Mouse (Mus musculus): ENCODE results near the gene Rundc1. TPM values are rescaled to one million over a fixed set of nuclear protein-coding genes. Genes with fewer than 3 reads are reported as not detected.
"Not testable (repeated sequence)": the region's sequence is repeated elsewhere in the genome, so short reads cannot be mapped to it uniquely, and the experiment has no call there.

The Rundc1 gene
- polyA plus RNA-seq, 1 experiment from 2014 or later: 29.0 TPM

GRCm38 (mm10) chr11:101459716-101460115 lies 34.8 kb downstream of the Rundc1 start:
- ATAC-seq (ENCODE audit: low FRiP score): no peak
- H3K4me2 ChIP-seq: no peak overlapping the region
- H3K27me3 ChIP-seq (replicated peaks): no peaks in the 10 kb centered on the region
- H3K27ac ChIP-seq (replicated peaks): no peak overlapping the region
- no peak overlapping the region for H3K4me3 ChIP-seq (replicated peaks)
- peaks cover 59% of the 10 kb centered on the region for H3K36me3 ChIP-seq
- WGBS: 48% methylated on average over 6 of the region's 6 CpGs
- H3K9me3 ChIP-seq (replicated peaks): no peaks in the 10 kb centered on the region
- H3K4me1 ChIP-seq: peaks cover 26% of the 10 kb centered on the region
- no peak overlapping the region for H3K9ac ChIP-seq (replicated peaks)

GRCm38 (mm10) chr11:101460321-101460720 lies 35.4 kb downstream of the Rundc1 start:
- Histone ChIP-seq H3K27me3 (replicated peaks) (no peaks in the 10 kb centered on the region), H3K9me3 (replicated peaks) (no peaks in the 10 kb centered on the region), H3K4me1 (peaks cover 30% of the 10 kb centered on the region), H3K9ac (replicated peaks) (no peak overlapping the region), H3K36me3 (peaks cover 59% of the 10 kb centered on the region), H3K27ac (replicated peaks) (no peak overlapping the region), H3K4me3 (replicated peaks) (no peak overlapping the region), H3K4me2 (no peak overlapping the region)
- 90% methylated on average over 15 of the region's 15 CpGs for WGBS
- no peak for ATAC-seq (ENCODE audit: low FRiP score)

GRCm38 (mm10) chr11:101462141-101462540 lies 37.3 kb downstream of the Rundc1 start:
- Histone ChIP-seq H3K36me3 (peaks cover 55% of the 10 kb centered on the region), H3K9me3 (replicated peaks) (no peaks in the 10 kb centered on the region), H3K9ac (replicated peaks) (no peak overlapping the region), H3K4me3 (replicated peaks) (no peak overlapping the region), H3K27me3 (replicated peaks) (no peaks in the 10 kb centered on the region), H3K27ac (replicated peaks) (no peak overlapping the region), H3K4me1 (peaks cover 41% of the 10 kb centered on the region), H3K4me2 (no peak overlapping the region)
- no peak for ATAC-seq (ENCODE audit: low FRiP score)
- WGBS: 63% methylated on average over 14 of the region's 14 CpGs

GRCm38 (mm10) chr11:101462583-101463440 lies 37.9 kb downstream of the Rundc1 start:
- peak overlapping the region; percentile 82 for H3K4me2 ChIP-seq
- H3K9ac ChIP-seq (replicated peaks): peak overlapping the region; percentile 97; the same call in 1 of the 2 replicates
- peaks cover 47% of the 10 kb centered on the region for H3K4me1 ChIP-seq
- 30% methylated on average over 13 of the region's 13 CpGs for WGBS
- no peak for ATAC-seq (ENCODE audit: low FRiP score)
- peaks cover 49% of the 10 kb centered on the region for H3K36me3 ChIP-seq
- H3K27me3 ChIP-seq (replicated peaks): no peaks in the 10 kb centered on the region
- H3K27ac ChIP-seq (replicated peaks): no peak overlapping the region
- H3K9me3 ChIP-seq (replicated peaks): no peaks in the 10 kb centered on the region
- peak overlapping the region; percentile 96 for H3K4me3 ChIP-seq (replicated peaks)

- WGBS: 12% methylated on average over 12 of the region's 12 CpGs
- Histone ChIP-seq H3K27ac (replicated peaks) (peak within 1 kb of the TSS; percentile 92), H3K4me3 (replicated peaks) (peak within 1 kb of the TSS; percentile 96), H3K4me2 (peak within 1 kb of the TSS; percentile 82), H3K9me3 (replicated peaks) (no peaks in the 10 kb centered on the region), H3K27me3 (replicated peaks) (no peaks in the 10 kb centered on the region), H3K36me3 (peaks cover 34% of the 10 kb centered on the region), H3K9ac (replicated peaks) (peak within 1 kb of the TSS; percentile 97), H3K4me1 (peaks cover 56% of the 10 kb centered on the region)
- ATAC-seq (ENCODE audit: low FRiP score): no peak
Observed at GRCm38 (mm10) chr11:101464211-101465100, 39.6 kb downstream of the Rundc1 start, which contains the start of gene Rnd2. Gene Rnd2 (plus strand): TSS chr11:101464999.

GRCm38 (mm10) chr11:101465101-101465868 lies 40.4 kb downstream of the Rundc1 start:
- H3K36me3 ChIP-seq: peaks cover 28% of the 10 kb centered on the region

GRCm38 (mm10) chr11:101465869-101466551 lies 41.1 kb downstream of the Rundc1 start, which contains the start of gene Vat1:
Gene Vat1 (minus strand): TSS chr11:101466230.
- Histone ChIP-seq H3K4me1 (peaks cover 62% of the 10 kb centered on the region), H3K27me3 (replicated peaks) (no peaks in the 10 kb centered on the region), H3K36me3 (peaks cover 29% of the 10 kb centered on the region), H3K9ac (replicated peaks) (peak within 1 kb of the TSS; percentile 97), H3K9me3 (replicated peaks) (no peaks in the 10 kb centered on the region), H3K27ac (replicated peaks) (peak within 1 kb of the TSS; percentile 92), H3K4me2 (peak within 1 kb of the TSS; percentile 82), H3K4me3 (replicated peaks) (peak within 1 kb of the TSS; percentile 96)
- ATAC-seq (ENCODE audit: low FRiP score): peak; percentile 79
- 2% methylated on average over 60 of the region's 60 CpGs for WGBS

More at GRCm38 (mm10) chr11:101465101-101465868, 40.4 kb downstream of the Rundc1 start:
- Histone ChIP-seq H3K9ac (replicated peaks) (peak overlapping the region; percentile 97), H3K27ac (replicated peaks) (peak overlapping the region; percentile 92), H3K4me3 (replicated peaks) (peak overlapping the region; percentile 96), H3K9me3 (replicated peaks) (no peaks in the 10 kb centered on the region), H3K4me2 (peak overlapping the region; percentile 82), H3K27me3 (replicated peaks) (no peaks in the 10 kb centered on the region), H3K4me1 (peaks cover 62% of the 10 kb centered on the region)
- under 1% methylated on average over 51 of the region's 51 CpGs for WGBS
- ATAC-seq (ENCODE audit: low FRiP score): peak; percentile 49

GRCm38 (mm10) chr11:101466552-101466950 lies 41.7 kb downstream of the Rundc1 start:
- ATAC-seq (ENCODE audit: low FRiP score): not testable (repeated sequence)

GRCm38 (mm10) chr11:101467477-101468262 lies 42.8 kb downstream of the Rundc1 start:
- peak; percentile 81 for ATAC-seq (ENCODE audit: low FRiP score)
- Histone ChIP-seq H3K9ac (replicated peaks) (peak overlapping the region; percentile 71), H3K27me3 (replicated peaks) (no peaks in the 10 kb centered on the region), H3K9me3 (replicated peaks) (no peaks in the 10 kb centered on the region), H3K27ac (replicated peaks) (peak overlapping the region; percentile 90), H3K4me2 (peak overlapping the region; percentile 82), H3K4me1 (peaks cover 65% of the 10 kb centered on the region), H3K4me3 (replicated peaks) (peak overlapping the region; percentile 96), H3K36me3 (peaks cover 15% of the 10 kb centered on the region)
- under 1% methylated on average over 43 of the region's 54 CpGs for WGBS

More at GRCm38 (mm10) chr11:101466552-101466950, 41.7 kb downstream of the Rundc1 start:
- Histone ChIP-seq H3K4me3 (replicated peaks) (peak overlapping the region; percentile 96), H3K9ac (replicated peaks) (peak overlapping the region; percentile 97; the same call in 1 of the 2 replicates), H3K4me1 (peaks cover 62% of the 10 kb centered on the region), H3K36me3 (peaks cover 26% of the 10 kb centered on the region), H3K4me2 (peak overlapping the region; percentile 82)
- WGBS: 59% methylated on average over 5 of the region's 5 CpGs
- not testable (repeated sequence) for H3K27ac ChIP-seq (replicated peaks); H3K27me3 ChIP-seq (replicated peaks); H3K9me3 ChIP-seq (replicated peaks)

- WGBS: under 1% methylated on average over 29 of the region's 31 CpGs
- Histone ChIP-seq H3K4me1 (peaks cover 62% of the 10 kb centered on the region), H3K36me3 (peaks cover 12% of the 10 kb centered on the region)
Observed at GRCm38 (mm10) chr11:101468263-101468688, 43.4 kb downstream of the Rundc1 start.

More at GRCm38 (mm10) chr11:101468263-101468688, 43.4 kb downstream of the Rundc1 start:
- Histone ChIP-seq H3K27me3 (replicated peaks) (no peaks in the 10 kb centered on the region), H3K9ac (replicated peaks) (peak overlapping the region; percentile 71), H3K27ac (replicated peaks) (peak overlapping the region; percentile 90), H3K4me2 (peak overlapping the region; percentile 82), H3K9me3 (replicated peaks) (no peaks in the 10 kb centered on the region), H3K4me3 (replicated peaks) (peak overlapping the region; percentile 96)
- ATAC-seq (ENCODE audit: low FRiP score): peak; percentile 27

Data from neural tube, embryonic 15.5 days (tissue).